Mouse (Mus musculus) C2C12 (cell line): Measurements from ENCODE around the gene Cntrob.

Experiments
- CEBPB ChIP-seq: IDR thresholded peaks from one replicate; pipeline ENCODE4 v1.6.1; 2011; ENCODE audit warnings: low read depth, mild to moderate bottlenecking, control low read depth, moderate library complexity
- MAX ChIP-seq: IDR thresholded peaks from one replicate; pipeline ENCODE4 v1.6.1; 2011; ENCODE audit warnings: mild to moderate bottlenecking, control low read depth

- TF ChIP-seq CEBPB (peak; percentile 58), MAX (no peak)
Measured at GRCm38 (mm10) chr11:69295286-69295685, 28.3 kb downstream of the Cntrob start.
